Mouse (Mus musculus) splenic B cell, adult 2 months (primary cell): ENCODE results near the gene Slc12a4.
"Not testable (repeated sequence)": the region's sequence is repeated elsewhere in the genome, so short reads cannot be mapped to it uniquely, and the experiment has no call there.

ENCODE experiments used
- DNase-seq: peaks from one replicate; pipeline ENCODE4 v3.0.0-alpha.2; 2011; ENCODE audit warnings: low read depth, low spot score
- H3K27me3 ChIP-seq: 2 replicates; pipeline ENCODE4 v1.6.1; 2012; ENCODE audit warnings: mild to moderate bottlenecking, low read length, moderate library complexity, mixed read lengths; ENCODE audit not compliant: control insufficient read depth, poor library complexity, insufficient read depth, severe bottlenecking
- H3K36me3 ChIP-seq: 2 replicates; pipeline ENCODE4 v1.6.1; 2012; ENCODE audit warnings: mild to moderate bottlenecking, low read length, moderate library complexity, mixed read lengths; ENCODE audit not compliant: control insufficient read depth, poor library complexity, insufficient read depth, severe bottlenecking

Gene Slc12a4

DNA sequence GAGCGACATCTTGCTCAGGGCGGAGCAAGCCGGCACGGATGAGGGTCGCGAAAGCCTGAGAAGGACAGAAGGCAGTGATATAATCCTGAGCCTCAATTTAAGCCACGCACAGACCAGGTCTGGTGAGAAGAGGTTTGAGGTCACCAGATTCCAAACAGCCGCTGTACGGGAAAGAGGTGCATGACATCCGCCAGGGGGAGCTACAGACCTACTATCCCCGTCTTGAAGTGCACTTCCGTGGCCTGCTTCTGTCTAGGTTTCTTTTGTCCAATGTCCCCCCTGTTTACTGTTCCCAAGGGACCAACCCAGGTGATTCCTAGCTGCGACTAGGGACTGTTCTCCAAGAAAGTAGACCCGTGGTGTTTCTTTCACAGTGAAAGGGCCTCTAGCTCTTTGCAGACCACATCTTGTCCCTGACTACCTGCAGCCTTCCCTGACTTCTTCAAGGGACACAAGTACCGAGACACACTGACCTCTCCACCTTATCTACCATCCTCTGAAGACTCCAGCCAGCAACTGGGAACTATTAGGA is 25.0 kb upstream of the Slc12a4 start, which contains the start of gene Dus2:
Dus2 (plus strand) TSS at position 482 of the 532 bp plus-strand sequence.
- Histone ChIP-seq H3K27me3 (no peaks in the 10 kb centered on the region), H3K36me3 (no peaks in the 10 kb centered on the region)
- DNase-seq = peak; percentile 93

DNA sequence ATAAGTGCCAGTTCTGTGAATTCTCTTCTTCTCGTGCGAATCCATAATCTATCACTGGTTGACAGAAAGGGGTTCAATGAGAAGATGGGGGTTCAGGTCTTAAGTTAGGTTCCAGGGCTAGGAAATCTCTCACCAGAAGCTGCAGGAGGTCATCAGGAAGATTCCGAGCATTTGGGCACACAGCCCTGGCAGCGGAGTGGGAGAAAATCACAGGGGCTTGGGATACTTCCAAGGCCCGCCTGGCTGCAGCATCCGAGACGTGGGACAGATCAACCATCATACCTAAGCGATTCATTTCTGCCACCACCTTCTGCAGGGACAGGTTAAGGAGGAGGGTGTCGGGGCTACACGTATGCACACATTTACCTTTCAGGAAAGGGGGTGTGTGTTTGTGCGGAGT is 22.6 kb upstream of the Slc12a4 start:
- Histone ChIP-seq H3K27me3 (no peaks in the 10 kb centered on the region), H3K36me3 (no peaks in the 10 kb centered on the region)
- DNase-seq = no peak

DNA sequence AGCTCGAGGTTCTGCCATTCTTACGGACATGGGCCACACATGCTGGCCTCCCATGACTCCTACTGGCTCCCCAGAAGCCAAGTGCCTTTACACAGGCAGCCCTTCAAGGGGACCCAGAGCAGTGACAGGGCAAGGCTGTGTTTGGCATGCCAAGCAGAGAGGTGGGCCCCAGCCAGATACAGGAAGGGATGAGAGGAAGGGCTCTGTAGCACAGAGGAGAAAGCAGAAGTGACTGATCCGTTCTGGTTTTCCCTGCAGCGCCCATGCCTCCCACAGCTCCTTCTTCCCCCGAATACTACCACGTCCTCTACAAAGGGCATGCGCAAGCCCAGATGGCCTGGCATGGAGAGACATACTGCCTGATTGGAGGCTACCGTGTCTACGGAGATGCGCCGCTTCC is 17.5 kb upstream of the Slc12a4 start:
- DNase-seq, H3K27me3 ChIP-seq, H3K36me3 ChIP-seq: not testable (repeated sequence)

DNA sequence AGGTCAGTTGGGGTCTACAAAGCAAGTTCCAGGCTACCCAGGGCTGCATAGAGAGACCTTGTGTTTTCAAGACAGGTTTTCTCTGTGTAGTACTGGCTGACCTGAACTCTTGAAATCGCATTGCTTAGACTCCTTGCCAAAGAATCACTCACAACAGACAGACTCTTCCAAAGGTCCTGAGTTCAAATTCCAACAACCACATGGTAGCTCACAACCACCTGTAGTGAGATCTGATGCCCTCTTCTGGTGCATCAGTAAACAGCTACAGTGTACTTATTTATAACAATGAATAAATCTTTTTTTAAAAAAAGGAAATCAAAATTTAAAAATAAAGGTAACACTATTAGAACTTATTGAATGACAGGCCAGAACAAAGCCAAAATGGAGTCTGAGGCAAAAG is 15.2 kb upstream of the Slc12a4 start:
- no peaks in the 10 kb centered on the region for H3K36me3 ChIP-seq
- no peak for DNase-seq
- H3K27me3 ChIP-seq = no peaks in the 10 kb centered on the region

DNA sequence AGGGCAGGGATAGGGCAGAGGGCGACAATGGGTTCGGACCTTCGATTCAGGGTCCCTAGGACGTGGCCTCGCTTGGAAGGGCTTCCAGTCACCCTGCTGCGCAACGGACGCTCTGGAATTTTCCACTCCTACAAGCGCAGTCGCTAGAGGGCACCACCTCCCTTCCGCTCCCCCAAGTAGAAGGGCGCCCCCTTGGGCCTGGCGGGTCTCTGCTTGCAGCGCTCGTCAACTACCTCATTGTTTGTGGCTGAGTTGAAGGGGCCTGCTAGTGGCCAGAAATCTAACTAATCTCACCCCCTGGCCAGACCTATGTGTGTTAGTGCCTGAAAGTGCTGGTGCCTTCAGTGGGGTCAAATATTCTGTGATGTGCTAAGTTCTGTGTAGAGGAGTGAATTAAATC is 13.4 kb upstream of the Slc12a4 start, which contains the start of gene Dpep3:
Dpep3 (minus strand) TSS at position 105 of the 400 bp plus-strand sequence.
- no peaks in the 10 kb centered on the region for H3K36me3 ChIP-seq
- no peak for DNase-seq
- no peaks in the 10 kb centered on the region for H3K27me3 ChIP-seq

DNA sequence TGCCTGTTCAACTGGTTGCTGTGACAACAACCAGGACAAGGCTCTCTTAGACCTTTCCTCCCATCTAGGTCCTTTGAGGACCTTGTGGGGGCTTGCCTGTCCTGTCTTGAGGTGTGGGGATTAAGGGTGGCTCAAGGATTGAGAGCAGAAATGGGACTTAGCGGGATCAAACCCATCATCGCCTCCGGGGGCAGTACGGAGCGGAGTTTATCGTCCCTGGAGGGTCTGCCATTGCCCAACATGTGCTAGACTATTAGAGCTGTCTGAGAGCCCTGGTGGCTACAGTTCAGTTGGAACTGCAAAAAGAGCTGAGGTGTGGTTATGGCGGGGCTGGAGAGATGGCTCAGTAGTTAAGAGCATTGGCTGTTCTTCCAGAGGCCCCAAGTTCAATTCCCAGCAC is 9.5 kb upstream of the Slc12a4 start:
- Histone ChIP-seq H3K27me3 (no peaks in the 10 kb centered on the region), H3K36me3 (no peaks in the 10 kb centered on the region)
- DNase-seq = no peak

DNA sequence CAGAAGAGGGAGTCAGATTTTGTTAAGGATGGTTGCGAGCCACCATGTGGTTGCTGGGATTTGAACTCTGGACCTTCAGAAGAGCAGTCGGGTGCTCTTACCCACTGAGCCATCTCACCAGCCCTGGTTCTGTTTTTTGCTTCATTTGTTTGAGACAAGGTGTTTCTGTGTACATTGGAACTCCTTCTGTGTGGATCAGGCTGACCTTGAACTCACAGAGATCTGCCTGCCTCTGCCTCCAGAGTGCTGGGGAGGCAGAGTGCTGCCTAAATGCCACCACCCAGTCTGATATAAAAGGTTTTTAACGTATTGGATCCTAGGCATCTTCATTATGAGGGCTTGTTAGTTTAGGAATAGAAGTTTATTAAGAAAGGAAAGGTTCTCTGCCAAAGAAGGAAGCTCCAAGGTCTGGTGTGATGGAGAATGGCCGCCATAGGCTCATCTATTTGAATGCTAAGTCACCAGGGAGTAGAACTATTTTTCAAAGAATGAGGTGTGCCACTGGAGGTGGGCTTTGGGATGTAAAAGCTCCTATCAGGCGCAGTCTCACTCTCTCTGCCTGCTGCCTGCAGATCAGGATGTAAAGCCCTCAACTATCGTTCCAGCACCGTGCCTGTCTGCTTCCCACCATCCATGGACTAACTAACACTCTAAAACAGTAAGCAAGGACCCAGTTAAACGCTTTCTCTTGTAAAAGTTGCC is 5.3 kb upstream of the Slc12a4 start:
- no peaks in the 10 kb centered on the region for H3K36me3 ChIP-seq
- DNase-seq = no peak
- H3K27me3 ChIP-seq = no peaks in the 10 kb centered on the region

DNA sequence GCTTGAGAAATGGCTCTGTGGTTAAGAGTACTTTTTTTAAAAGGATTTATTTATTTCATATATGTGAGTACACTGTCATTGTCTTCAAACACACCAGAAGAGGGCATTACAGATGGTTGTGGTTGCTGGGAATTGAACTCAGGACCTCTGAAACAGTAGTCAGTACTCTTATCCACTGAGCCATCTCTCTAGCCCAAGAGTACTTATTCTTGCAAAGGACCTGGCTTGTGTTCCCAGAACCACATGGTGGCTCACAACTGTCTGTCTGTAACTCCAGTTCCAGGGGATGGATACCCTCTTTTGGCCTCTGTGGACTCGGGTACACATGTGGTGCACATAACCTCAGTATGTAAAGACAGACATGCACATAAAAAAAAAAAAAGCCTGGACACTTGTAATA is 3.5 kb upstream of the Slc12a4 start:
- no peaks in the 10 kb centered on the region for H3K27me3 ChIP-seq
- no peaks in the 10 kb centered on the region for H3K36me3 ChIP-seq
- DNase-seq = no peak

DNA sequence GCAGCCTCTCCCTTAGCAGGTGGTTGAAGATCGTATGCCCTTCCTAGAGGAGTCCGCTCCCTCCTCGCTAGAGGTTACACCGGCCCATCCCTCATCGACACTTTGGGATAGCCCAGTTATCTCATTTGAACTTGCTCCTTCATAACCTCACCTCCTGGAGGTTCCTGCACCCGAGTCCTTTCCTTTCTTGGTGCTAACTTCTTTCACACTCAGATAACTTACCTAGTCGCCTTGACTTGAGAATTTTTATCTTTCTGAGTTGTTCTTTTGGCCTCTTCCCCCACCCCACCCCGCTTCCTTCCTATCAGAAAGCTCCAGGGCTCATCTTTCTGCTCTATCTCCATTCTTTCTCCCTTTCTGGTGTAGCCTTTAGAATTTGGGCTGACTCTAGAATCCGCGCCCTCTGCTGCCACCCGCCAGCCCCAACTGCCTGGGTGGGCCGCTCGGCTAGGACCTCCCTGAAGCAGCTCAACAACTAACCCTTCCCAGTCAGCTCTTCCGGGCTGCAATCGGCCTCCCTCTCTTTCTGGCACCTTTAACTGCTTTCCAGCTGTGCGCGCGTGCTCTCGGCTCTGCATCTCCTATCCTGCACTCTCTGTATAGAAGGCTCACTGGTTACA is 905 bp upstream of the Slc12a4 start:
- H3K36me3 ChIP-seq = no peaks in the 10 kb centered on the region
- no peak for DNase-seq

DNA sequence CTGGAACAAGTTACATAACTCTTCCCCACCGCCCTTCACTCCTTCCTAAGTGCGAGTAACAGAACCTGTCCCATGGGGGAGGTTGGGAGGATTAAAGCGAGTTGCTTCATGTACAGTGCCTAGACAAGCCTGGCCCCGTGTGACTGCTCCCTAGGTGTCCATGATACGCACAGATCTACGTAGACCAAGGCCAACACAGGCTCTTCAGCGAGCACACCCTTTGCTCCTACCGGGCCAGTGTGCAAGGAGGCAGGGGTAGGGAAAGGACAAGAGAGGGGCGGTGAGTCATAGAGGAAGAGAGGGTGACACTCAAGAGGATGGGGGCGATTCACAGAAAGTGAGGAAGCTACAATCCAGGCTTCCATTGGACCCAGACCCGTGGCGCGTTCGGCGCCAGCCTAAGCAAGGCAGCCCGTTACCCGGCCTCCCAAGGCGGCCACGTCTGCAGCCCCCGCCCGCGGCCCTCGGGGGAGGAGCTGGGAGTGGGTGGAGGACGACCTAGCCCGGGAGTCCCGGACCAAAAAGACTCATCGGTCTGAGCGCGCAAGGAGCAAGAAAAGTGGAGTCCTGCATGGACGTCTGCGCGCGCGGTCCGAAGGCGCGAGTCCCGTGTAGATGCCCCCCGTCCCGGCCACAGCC is 512 bp downstream of the Slc12a4 start:
- H3K36me3 ChIP-seq = no peaks in the 10 kb centered on the region
- peak; percentile 33 for DNase-seq
- H3K27me3 ChIP-seq = no peaks in the 10 kb centered on the region

More for the DNA sequence above, 905 bp upstream of the Slc12a4 start:
- no peaks in the 10 kb centered on the region for H3K27me3 ChIP-seq

DNA sequence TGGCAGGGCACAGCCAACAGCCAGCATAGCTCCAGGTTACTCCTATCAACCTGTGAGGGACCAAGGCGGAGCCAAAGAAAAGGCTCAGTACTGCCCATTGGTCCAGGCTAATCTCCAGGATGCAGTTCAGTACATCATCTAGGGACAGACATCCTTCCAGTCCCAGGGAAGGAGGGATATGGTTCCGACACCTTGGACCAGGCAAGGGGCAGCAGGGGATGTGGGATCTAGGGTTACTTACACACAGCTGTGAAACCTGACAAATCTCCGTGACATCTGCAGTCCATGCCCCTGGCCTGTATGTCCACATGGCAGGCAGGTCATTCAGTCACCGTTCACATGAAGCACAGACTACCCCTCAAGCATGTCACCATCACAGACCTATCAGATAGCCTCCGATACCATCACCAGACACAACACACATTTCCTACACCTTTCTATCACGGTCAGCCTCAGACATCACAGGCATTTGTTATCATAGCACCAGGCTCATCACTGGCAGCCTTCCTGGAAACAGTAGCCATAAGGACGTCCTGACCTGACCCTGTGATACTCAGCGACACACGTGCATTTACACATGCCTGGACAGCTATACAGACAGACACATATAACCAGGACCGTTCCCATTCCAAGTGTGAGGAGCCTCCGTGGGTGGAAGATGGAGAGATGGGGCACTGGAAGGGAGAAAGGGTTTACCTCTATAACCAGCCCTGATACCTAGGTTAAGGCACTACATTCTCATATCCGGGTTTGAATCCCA is 1.2 kb downstream of the Slc12a4 start:
- no peaks in the 10 kb centered on the region for H3K27me3 ChIP-seq
- no peaks in the 10 kb centered on the region for H3K36me3 ChIP-seq
- no peak for DNase-seq

DNA sequence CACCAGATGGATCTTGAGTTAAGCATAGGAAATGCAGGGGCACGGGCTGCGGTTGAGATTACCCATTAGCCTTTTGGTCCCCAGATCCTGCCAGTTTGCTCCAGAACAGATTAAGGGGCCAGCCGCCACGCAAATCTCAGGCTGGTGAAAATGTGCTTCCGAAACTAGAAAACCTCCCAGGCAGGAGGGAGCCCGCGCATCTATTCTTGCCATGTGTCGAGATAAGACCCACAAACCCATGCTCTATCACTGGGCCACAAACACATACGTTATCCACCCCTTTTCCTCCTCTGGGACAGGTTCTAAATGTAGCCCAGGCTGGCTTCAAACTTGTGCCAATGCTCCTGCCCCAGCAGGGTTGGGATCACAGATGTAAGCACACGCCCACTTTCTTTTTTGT is 4.4 kb downstream of the Slc12a4 start:
- H3K27me3 ChIP-seq = no peaks in the 10 kb centered on the region
- no peaks in the 10 kb centered on the region for H3K36me3 ChIP-seq
- no peak for DNase-seq

DNA sequence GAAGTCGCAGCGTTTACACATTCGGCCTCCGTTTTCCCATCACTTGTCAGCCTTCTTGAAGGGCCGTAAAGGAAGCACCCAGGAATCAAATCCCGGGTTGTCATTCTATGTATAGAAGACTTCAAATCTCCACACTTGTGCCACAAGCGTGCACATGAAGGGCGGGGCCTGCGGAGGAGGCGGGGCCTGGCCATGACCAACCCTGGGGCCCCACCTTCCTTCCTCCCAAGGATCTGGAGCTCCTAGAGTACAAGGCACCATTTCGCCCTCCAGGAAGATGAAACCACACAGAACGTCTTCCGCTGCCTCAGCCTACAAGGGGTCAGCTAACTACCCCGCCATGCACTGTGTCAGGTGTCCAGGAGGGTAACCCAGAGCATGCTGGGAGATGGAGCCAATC is 4.8 kb downstream of the Slc12a4 start:
- Histone ChIP-seq H3K36me3 (no peaks in the 10 kb centered on the region), H3K27me3 (no peaks in the 10 kb centered on the region)
- DNase-seq = no peak

DNA sequence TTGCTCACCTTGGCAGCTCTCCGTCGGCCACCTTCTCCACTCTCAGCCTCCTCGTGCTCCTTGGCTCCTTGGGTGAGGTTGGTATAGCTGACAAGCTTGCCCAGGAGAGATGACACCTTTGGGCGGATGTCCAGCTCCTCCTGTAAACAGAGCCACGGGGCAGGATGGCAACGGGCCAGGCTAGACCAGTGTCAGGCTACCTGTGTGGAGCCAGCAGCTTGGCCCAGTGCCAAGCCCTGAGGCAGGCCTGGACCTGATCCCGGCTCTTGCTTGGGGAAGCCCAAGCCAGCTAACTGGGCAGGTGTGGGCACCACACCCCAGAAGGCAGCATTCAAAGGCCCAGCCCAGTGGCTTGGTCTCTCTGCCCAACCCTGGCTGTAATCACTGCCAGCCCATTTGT is 6.5 kb downstream of the Slc12a4 start:
- H3K36me3 ChIP-seq = no peaks in the 10 kb centered on the region
- no peak for DNase-seq
- no peaks in the 10 kb centered on the region for H3K27me3 ChIP-seq
